Mouse (Mus musculus) embryo, embryonic 11 days (tissue): ENCODE results near the gene Nrk.
A peak's percentile ranks its signal among the peaks of the same experiment; 100 is the strongest.

Experiments
- DNase-seq: peaks from one replicate; pipeline ENCODE4 v3.0.0-alpha.2; 2015

The Nrk gene

GRCm38 (mm10) chrX:138914041-138914776 is at the start of gene Nrk:
Nrk (plus strand) TSS chrX:138914430.
- DNase-seq = peak; percentile 44

- DNase-seq = peak; percentile 17
These were observed 864 bp upstream of the Nrk start for GRCm38 (mm10) chrX:138913366-138913765.

- DNase-seq = peak; percentile 2
These were observed 516 bp downstream of the Nrk start for GRCm38 (mm10) chrX:138914777-138915114.

GRCm38 (mm10) chrX:138919030-138919429 is 4.8 kb downstream of the Nrk start:
- peak; percentile 11 for DNase-seq

GRCm38 (mm10) chrX:138943905-138944304 is 29.7 kb downstream of the Nrk start:
- peak; percentile 7 for DNase-seq

- peak; percentile 50 for DNase-seq
These were observed 46.5 kb downstream of the Nrk start for GRCm38 (mm10) chrX:138960713-138961112.

GRCm38 (mm10) chrX:138978501-138978900 is 64.3 kb downstream of the Nrk start:
- DNase-seq = no peak

GRCm38 (mm10) chrX:138979249-138979648 is 65.0 kb downstream of the Nrk start:
- no peak for DNase-seq

GRCm38 (mm10) chrX:139014524-139014923 is 100.3 kb downstream of the Nrk start:
- DNase-seq = no peak

- no peak for DNase-seq
These were observed 102.3 kb downstream of the Nrk start for GRCm38 (mm10) chrX:139016540-139016939.

- no peak for DNase-seq
These were observed 112.4 kb downstream of the Nrk start for GRCm38 (mm10) chrX:139026532-139027097.

- peak; percentile 13 for DNase-seq
These were observed 113.1 kb downstream of the Nrk start for GRCm38 (mm10) chrX:139027296-139027695.

GRCm38 (mm10) chrX:139027909-139028308 is 113.7 kb downstream of the Nrk start:
- no peak for DNase-seq

GRCm38 (mm10) chrX:139037666-139038065 is 123.4 kb downstream of the Nrk start:
- DNase-seq = no peak

- DNase-seq = no peak
These were observed 125.1 kb downstream of the Nrk start for GRCm38 (mm10) chrX:139039314-139039713.

GRCm38 (mm10) chrX:139041148-139041547 is 126.9 kb downstream of the Nrk start:
- DNase-seq = no peak

- DNase-seq = no peak
These were observed 137.7 kb downstream of the Nrk start for GRCm38 (mm10) chrX:139051976-139052375.

GRCm38 (mm10) chrX:139053149-139053548 is 138.9 kb downstream of the Nrk start:
- DNase-seq = no peak
